Mouse (Mus musculus): ENCODE measurements around the gene Cdkn2aip. TPM values are rescaled to one million over a fixed set of nuclear protein-coding genes. Genes with fewer than 3 reads are reported as not detected.

Cdkn2aip gene
- polyA plus RNA-seq (2017; shearing (Covaris generic)): 57.1 TPM

GRCm38 (mm10) chr8:47713761-47714745 is at the start of gene Cdkn2aip:
Cdkn2aip (minus strand) TSS chr8:47713932.

DNA sequence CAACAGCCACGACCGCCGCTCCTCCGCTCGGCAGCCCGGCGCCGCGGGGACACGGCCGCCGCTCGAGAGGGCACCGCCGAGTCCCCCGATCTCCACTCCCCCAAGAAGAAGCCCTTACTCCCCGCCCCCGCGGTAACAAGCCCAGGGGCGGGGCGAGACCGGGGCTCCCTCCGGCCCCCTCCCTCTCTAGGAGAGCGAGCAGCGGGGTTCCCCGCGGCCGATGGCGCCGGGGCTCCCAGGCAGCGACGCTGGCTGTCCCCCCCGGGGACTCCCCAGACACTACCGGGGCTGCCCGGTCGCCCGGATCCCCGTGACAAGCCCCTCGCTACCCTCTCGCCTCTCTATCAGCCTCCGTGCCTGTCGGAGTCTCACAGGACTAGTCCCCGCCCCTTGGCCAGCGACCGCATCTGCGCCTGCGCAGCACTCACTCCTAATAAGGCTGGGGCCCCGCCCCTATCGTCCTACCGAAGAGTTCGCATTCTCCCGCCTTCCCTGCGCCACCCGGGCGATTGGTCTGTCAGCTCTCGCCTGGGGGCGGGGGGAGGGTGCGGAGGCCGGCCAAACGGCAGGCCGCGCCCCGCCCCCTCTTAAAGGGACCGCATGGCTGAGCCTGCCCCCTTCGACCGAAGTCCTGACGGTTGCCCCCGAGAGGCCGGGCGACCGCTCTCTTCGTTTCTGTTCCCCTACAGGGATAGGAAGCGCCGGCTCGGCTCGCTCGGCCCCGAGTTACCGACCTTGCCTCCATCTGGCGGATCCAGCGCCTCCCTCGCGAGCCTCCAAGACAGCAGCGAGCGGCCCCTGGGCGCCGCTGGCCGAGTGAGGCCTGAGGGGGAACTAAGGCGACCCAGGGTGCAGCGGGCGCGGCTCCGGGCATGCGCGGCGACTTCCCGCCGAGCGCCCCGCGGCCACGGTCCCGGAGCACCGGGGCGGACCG is 38.7 kb downstream of the Cdkn2aip start, which contains the start of gene Ing2:
Gene Ing2, minus strand, starts transcription at position 780 of the 934 bp plus-strand sequence.

Other genes starting within 250 kb of the Cdkn2aip start
- gene Trappc11, start 180.5 kb downstream of the Cdkn2aip start, polyA plus RNA-seq (2017; shearing (Covaris generic)): 42.4 TPM
- 45.0 TPM for gene Rwdd4a, start 180.3 kb downstream of the Cdkn2aip start, polyA plus RNA-seq (2017; shearing (Covaris generic))
- gene Ing2, start 38.4 kb downstream of the Cdkn2aip start, polyA plus RNA-seq (2017; shearing (Covaris generic)): 32.1 TPM
- not detected for gene Cldn24, start 108.2 kb upstream of the Cdkn2aip start, polyA plus RNA-seq (2017; shearing (Covaris generic))
- gene Cldn22, start 110.5 kb upstream of the Cdkn2aip start, polyA plus RNA-seq (2017; shearing (Covaris generic)): not detected